Mouse (Mus musculus) gastrocnemius, adult 8-10 months (tissue): ENCODE results near the gene Cotl1. TPM values are rescaled to one million over a fixed set of nuclear protein-coding genes. Genes with fewer than 3 reads are reported as not detected.

ENCODE experiments used
- DNase-seq, 2 experiments: peaks; one replicate each; pipeline ENCODE4 v3.0.0; 2022; ENCODE audit warnings: low spot score in 2 of 2
- total RNA-seq, 4 experiments: library from RNA; stranded (reverse); gene quantifications; 2 replicates each; pipeline ENCODE4 v1.2.4; 2022

Cotl1 gene
- total RNA-seq, 4 experiments from 2014 or later, result 1.8 to 3.7 (median 3.2) TPM

DNA sequence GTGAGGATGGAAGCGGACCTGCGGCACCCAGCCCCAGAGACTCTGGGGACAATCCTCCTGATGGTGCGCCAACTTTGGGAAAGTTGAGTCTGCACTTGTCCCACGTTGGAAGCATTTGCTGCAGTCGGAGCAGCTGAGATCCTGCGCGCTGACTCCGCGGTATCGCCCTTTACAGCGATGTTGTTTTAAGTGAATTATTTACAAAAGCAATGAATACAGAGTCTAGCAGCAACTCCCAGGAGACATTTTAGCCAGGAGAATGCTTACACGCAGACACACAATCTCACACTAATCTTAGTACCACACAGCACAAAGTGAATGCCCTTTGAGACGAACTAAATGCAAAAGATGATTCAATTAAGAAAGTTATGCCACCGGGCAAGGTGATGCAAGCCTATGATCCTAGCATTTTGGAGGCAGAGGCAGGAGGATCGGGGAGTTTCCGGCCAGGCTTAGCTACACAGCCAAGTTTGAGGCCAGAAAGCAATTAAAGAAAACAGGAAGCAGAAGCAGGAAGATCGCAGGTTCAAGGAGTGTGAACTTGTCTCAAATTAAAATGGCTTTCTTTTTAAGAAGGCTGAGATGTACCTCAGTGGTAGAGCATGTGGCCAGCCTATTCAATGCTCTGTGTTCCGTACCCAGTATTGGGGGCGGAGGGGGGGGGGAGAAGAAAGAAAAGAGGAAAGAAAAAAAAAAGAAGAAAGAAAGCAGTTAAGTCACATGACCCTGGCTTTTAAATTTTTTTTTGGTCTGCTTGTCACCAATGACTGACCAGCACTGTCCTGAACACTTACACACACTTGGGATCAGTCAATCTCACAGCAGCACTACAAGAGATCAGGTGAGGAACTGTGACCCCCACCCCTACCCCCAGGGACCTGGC lies 2.0 kb downstream of the Cotl1 start:
- DNase-seq, result no peak

DNA sequence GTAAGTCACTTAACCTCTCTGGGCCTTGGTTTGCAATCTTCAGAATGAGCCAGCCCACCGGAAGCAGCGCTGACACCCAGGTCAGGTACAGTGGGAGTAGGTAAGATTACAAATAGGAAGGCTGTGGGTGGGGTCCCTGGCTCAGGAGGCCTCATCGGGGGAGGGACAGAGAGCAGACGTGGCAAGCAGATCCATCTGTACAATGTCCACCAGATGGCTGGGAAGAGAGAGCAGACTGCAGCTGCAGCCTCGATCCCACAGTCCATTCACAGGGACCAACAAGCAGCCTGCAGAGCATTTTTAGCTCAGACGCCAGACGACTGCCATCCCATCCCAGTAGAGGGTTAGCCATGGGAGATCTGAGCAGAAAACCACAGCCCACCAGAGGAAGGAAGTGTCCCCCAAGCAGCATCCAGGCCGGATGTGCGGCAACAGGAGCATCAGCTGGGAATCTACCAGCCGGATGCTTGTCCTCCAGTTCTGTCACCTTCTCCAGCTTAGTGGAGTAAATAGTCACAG lies 2.7 kb downstream of the Cotl1 start:
- no peak for DNase-seq

DNA sequence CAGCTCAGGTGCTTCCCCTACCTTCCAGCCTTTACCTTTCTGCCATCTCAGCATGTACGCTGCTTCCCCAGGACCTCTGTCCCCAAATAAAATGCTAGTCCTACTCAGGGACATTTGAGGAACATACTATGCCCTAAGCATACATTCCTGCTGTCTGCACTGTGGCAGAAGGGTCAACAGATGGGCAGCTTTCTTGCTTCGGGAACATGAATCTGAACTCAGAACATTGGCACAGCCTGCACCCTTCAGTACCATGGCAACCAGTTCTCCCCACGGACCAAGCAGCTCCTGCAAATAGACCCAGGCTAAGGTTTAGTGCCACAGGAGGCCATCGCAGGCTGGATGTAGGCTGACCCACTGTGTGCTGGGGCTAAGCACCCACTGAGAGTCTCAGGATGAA lies 3.5 kb downstream of the Cotl1 start:
- DNase-seq, result no peak

DNA sequence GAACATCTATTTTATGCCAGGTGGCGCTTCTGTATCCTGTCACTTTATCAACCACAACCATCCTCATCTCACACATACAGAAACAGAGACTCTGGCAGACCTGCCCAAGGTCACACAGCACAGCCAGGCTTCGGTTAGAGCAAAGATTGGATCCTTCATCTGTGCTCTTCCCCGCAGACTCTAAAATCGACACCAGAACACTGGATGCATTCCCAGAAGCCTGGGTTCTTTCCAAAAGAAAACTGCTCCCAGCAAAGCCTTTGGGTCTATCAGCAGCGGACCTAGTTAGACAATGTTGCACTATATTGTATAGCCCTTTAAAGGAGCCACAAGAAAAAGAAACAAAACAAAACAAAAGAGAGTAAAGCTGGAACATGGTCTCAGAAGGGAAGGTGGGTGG lies 5.1 kb downstream of the Cotl1 start:
- DNase-seq, result no peak

DNA sequence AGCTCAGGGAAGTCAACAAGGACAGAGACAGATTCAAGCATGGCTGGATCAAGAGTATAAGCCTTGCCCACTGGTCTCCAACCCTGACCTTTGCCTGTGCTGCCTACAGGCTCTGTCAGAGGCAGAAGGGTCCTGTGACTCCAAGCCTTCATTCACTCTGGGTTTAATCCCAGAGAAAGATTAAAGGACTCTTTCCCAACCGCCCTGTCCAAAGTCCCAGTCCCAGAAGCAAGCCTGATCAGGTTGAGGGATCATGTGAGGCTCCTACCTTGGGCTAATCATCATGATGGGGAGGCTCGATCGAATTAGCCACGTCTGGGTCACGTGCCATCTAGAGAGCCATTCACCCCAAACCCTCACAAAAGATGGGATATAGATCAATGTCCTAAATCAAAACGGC lies 5.7 kb downstream of the Cotl1 start:
- DNase-seq, result no peak

DNA sequence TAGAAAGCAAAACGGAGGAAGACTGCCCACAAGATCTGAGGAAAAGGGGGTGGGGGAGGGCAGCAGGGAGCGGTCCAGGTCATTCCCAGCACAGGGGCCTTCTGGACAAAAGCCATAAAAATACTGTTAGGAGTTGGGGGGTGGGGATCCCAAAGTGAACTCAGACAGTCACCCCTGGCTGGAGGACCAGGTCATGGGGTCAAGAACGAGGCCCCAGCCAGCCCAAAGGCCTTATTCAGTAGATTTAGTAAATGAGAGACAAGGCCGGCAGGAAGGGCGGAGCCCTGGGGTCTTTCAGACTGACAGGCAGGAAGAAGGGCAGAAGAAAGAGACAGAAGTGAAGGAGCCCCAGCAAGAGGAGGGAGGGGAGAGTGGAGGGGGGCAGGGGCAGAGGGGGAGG lies 7.4 kb downstream of the Cotl1 start:
- DNase-seq, result no peak

DNA sequence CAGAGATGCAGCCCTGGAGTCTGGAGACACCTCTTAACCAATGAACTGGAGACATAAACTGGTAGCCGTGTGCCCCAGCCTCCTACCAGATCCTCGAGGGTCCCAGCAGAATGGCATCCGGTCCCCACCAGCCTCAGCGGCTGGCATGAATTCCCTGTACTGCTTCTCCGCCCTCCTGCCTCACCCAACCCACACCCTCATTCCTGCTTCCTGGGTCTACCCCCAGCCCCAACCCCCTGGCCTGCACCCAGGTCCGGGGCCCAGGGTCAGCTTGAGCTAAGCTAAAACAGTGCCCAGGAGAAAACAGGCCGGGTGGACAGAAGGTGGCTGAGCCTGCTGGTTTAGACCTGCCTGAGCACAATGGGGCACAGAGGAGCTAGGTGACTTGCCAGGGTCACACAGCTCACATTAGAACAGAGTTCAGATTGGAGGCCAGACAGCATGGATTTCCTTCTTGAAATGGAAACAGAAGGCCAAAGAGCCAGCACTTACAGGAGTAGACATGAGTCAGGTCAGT lies 8.2 kb downstream of the Cotl1 start:
- DNase-seq, result no peak

DNA sequence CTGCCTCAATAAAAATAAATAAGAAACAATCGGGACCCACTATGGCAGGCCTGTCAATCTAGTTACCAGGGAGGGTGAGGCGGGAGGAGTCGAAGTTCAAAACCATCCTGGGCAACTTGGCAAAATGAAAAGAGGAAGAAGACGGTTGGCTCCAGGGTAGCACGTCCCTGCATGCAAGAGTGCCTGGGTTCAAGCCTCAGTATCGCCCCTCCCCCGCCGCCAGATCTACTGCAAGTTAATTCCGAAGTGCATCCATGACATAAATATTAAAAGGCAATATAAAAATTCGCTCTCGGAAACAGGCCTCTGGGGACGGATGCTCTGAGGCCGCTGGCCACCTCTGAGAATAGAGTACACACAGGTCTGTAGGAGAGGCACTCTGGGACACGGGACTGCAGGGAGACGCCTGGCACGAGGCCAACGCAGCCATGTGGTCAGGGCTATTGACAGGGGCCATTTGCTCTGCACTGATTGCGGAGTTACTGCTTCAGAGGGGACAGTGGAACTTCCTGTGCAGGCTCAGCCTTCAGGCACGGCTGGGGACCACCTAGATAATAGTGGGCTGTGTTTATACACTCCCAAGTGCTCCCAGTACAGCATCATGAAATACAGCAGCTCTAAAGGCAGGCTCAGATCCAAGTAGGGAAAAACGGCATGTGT lies 8.9 kb downstream of the Cotl1 start:
- DNase-seq, result no peak

DNA sequence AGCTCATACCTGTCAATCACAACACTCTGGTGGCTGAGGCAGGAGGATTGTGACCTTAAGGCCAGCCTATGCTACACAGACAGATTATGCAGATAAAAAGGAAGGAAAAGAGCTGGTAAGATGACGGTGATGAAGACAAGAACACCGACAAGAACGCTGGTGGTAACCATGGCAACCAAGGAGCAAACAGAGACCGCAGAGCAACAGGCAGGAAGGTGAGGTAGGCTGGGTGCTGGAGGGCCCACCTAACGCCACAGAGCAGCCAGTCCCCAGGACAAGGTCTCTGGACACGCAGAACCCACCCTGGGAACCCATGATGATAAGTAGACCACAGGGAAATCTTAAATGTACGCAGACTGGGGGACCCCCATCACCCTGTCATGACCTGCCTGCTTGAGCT lies 9.8 kb downstream of the Cotl1 start:
- no peak for DNase-seq

DNA sequence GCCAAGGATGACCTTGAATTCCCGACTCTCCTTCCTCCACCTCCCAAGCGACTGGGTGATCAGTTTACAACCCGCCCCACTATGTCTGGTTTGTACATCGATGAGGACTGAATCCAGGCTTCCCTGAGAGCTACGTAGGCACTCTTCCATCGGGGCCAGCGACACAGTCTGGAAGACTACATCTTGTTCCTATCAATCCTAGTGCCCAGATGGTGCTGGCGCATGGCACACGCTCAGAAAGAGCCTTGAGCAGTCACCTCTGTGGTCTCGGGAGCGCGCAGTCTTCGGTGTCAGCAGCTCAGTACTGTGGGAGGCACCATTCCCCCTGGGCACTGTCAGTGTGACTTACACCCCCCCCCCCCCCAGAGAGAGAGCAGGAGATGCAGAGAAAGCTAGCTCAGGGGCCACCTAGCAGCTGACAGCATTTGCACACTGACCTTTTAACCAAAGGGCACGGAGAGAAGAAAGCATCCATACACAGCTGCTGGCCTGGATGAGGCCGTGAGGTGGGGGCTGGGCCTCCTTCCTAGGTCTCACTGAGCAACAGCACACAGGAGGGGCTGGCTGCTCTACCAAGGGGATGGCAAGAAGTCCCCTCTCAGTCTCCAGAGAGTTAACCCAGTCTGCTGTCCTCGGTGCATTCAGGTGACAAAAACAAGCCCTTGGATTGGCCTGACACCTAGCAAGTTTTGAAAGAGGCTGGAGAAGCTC lies 10.3 kb downstream of the Cotl1 start:
- DNase-seq, result no peak

DNA sequence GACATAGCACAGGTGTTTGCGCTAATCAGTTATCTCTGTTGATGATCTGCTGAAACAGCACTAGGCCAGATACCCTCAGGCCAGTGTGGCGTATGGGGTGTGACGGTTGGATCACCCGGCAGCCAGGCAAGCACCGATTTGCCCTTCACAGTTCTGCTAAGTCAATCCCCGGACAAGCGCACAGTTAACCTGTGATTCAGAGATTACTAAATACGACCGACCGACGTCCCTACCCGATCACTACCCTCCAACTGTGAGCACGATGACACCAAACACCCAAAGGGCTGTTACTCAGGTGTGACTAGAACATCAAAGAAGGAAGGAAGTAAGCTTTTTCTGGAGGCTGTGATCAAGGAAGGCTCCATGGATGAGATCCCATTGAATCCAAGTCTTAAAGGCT lies 10.9 kb downstream of the Cotl1 start:
- DNase-seq, result no peak

DNA sequence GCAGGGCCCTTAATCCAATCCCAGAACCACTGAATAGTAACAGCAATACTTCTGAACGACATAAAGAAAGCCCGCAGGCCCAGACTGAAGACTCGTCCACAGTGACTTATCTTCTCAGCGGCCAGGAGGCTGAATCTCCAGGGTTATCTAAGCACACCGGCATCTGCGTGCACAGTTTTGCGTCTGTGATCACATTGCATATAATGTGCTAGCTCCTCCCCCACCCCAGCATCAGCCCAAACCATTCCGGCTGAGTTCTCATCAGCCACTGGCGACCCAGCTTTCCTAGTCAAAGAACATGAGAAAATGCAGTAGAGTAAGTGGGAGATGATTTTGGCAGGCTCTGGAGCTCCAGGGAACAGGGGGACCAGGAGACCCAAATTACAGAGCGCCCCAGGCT lies 11.3 kb downstream of the Cotl1 start:
- DNase-seq, result no peak

DNA sequence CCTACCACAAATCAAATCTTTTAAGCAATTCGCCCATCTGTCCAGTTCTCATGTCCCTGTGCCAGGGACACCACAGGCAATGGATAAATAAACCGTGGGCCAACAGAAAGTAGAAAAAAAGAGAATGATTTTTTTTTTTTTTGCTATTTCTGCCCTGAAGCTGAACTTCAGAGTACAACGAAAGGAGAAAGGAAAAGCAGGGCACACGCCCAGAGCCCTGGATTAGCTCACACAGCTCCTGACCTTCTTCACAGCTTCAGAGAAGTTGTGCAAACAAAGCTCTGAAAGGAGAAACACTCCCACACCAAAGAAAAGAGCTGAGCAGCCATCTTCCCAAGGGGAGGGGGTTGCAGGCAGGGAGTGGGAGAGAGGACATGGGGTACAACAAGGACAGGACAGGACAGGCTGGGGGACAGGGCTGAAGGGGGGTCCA lies 12.6 kb downstream of the Cotl1 start:
- DNase-seq, result no peak

DNA sequence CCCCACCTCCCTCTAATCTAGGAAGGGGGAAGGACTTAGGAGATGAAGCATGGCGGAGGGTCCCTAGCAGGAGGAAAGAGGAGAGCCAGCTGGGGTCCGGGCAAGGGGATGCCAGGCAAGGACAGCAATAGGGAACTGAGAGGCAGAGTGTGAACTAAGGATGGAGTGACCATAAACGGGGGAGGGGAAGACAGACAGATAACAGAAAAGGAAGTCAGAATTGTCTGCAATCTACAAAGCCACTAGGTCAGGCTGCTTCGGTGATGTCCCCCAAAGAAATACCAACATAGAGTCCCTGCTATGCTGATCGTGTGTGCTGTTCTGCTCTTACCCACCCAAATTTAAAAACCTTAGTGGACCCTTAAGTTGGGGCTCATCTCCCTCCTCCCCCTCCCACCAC lies 13.4 kb downstream of the Cotl1 start:
- no peak for DNase-seq

DNA sequence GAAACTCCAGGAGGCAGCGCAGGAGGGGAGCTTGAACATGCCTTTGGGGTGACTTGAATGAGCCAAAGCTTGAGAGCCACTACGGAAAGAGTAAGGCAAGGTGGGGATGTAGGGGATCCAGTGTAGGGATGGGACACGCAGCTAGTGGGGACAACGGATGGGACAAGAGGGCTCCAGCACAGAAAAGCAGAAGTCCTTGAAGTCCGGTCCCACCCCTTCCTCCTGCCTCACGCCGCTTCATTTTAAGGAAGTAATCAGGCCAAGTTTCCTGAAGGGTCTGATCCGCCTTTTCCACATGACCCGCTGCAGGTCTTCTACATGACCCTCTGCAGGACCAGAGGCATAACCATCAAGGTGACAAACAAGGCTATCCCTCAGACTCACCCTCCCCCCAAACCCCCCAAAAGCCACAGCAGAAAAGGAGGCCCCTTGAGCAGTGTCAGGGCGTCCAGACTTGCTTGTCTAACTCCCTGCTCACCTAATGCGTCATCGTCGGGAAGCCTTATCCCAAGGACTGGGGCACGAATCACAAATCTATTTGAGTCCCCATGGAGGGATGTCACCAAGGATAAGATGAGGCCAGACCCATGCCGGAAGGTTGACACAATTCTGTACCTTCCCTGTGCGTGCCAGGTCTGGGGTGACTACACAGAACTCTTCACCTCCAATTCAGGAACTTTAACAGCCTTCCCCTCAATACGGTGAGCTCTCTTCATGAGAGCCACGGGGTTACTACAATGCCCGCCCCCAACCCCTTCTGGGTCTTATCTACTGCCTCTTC lies 14.2 kb downstream of the Cotl1 start:
- DNase-seq, result no peak

DNA sequence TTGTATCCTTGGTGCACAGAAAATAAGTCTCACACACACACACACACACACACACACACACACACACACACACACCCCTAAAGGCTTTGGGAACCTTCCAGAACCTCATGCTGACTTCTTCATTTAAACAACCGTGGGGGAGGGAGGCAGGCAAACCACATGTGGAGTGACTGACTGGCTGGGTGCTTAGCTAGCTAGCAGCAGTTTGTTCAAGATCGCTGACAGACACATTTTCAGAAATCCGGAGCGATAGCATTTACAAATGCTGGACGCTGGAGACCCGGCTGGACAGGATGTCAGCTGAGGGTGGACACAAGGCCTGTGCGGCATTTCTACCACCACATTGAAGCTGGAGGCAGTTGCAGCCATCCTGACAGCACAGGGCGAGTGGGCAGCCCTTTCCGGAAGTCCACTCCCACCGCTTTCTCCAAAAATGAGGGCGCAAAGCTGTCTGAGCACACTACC lies 15.5 kb downstream of the Cotl1 start:
- no peak for DNase-seq

DNA sequence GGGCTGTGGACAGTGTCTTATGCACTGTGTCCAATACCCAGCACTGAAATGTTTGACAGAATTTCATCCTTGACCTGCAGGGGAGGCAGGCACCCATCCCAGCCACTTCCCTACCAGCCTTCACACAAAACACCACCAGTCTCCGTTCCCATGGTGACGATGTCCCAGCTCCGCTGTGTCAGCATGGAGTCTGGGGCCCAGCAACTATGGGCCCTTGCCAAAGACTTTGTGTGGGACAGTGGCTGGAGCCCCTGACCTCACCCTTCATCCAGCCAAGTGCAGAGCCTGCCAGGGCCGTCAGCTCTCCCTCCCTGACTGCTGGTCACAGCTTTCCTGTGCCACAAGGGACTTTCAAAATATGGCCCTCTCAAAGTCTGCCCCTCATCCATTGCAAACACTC lies 16.2 kb downstream of the Cotl1 start:
- DNase-seq, result peak in 1 of 2 experiments; percentile 24

DNA sequence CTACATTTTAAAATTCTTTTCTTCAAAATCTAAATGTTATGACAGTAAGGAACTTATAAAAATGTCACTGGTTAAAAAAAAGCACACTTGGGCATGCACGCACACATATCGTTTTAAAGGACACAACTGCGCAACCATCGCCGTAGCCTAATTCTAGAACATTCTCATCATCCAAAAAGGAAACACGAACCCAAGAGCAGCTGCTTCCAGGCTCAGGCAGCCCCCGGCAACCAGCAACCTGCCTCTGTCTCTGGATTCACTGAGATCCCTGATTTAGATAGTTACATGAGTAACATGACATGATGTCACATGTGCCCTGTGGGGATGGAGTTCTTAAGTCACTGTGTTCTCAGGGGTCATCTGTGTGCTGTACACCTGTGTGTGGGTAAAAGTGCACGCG lies 17.1 kb downstream of the Cotl1 start:
- DNase-seq, result no peak

DNA sequence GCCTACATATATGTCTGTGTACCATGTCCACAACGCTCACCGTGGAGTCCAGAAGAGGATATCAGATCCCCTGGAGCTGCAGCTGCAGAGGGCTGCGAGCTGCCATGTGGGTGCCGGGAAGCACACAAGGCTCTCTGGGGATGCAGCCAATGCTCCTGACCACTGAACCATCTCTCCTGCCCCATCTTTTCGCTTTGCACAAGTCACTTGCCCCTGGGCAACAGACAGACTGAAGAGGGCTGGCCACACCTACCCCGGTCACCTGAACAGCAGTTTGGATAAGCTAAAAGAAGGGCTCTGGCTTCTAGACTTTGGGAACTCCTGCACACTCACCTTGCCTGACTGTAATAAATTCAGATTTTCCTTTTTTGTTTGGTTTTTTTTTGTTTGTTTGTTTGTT lies 18.7 kb downstream of the Cotl1 start:
- DNase-seq, result no peak

DNA sequence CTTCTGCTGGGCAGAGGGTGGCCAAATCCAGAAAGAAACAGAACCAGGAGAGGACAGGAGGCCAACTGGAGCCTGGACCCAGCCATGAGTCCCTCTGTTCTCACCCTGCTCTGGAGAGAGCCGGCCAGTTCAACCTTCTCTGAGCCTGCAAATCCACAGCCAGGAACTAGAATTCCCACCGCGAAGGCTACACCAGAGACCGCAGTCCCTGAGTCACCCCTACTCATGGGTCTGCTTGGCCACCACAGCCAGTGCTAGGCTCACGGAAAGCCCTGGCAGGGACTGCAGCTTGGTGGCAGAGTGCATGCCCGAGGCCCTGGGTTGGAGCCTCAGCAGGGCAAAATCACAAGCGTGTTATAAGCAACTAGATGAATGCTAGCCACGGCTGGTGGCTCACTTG lies 20.4 kb downstream of the Cotl1 start:
- no peak for DNase-seq

DNA sequence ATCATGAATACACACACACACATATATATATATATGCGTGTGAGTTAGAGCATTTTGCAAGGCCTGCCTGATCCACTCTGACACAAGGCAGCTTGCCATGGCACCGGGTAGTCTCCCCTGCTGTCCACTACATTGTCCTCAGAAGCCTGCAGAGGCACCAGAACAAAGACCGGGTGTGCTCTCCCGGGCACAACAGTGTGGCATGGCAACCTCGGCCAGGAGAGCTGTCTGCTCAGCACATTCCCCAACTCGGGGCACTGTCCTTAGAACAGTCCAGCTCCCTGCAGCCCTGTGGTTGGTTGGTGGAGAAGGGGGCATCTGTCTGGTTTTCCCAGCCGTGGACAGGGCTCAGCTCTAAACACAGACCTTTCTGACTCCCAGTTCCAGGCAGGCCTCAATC lies 21.0 kb downstream of the Cotl1 start:
- DNase-seq, result no peak
